18 mouse cellular contexts compared by ENCODE assay signal in genomic region chr7:126923999-126924398, GRCm38 (mm10). TPM values are rescaled to one million over a fixed set of nuclear protein-coding genes. Genes with fewer than 3 reads are reported as not detected.
DNase-seq lines count a peak whose midpoint lies in the region; ATAC-seq and TF ChIP-seq lines count a peak whose summit lies in the region.
"Had no signal": no experiment of that assay in that cellular context is flagged by ENCODE, and none has a peak within 500 bp of the region (broad histone marks: within the 10 kb centered on the region; RNA-seq: fewer than 3 reads in every experiment).

No protein-coding gene starts in this region.

- no peak for DNase-seq in frontal cortex, postnatal 10 days (ENCODE audit: low spot score in 2 of 2)
- no peak for DNase-seq in layer of hippocampus, adult 2 months (ENCODE audit: low spot score in 2 of 2)
- DNase-seq in layer of hippocampus, postnatal 36 days, result no peak
- DNase-seq in stomach, postnatal 0 days (ENCODE audit: low spot score), result no peak
- no peak for DNase-seq in adrenal gland, postnatal 36 days
- DNase-seq: cerebellum, adult 8-10 months; gastrocnemius, postnatal 10 days; lung, embryonic 14.5 days; right cerebral cortex, adult 18-20 months; thymus, adult 18-20 months had no signal

- no peak for TF ChIP-seq CTCF in layer of hippocampus, adult 2 months (conservative IDR thresholded peaks at IDR 0.05)
- no peak for TF ChIP-seq CTCF in stomach, postnatal 0 days (IDR thresholded peaks at IDR 0.05; ENCODE audit: low read depth)

- no peaks in the 10 kb centered on the region for H3K36me3 ChIP-seq in neural tube, embryonic 13.5 days
- H3K36me3 ChIP-seq in neural tube, embryonic 15.5 days, result no peaks in the 10 kb centered on the region
- H3K36me3 ChIP-seq in stomach, postnatal 0 days (ENCODE audit: control insufficient read depth, insufficient read depth, low read length), result no peaks in the 10 kb centered on the region
- H3K36me3 ChIP-seq: embryonic facial prominence, embryonic 12.5 days; kidney, embryonic 15.5 days had no signal

- 26% methylated on average over 5 of the region's 5 CpGs for WGBS in neural tube, embryonic 13.5 days
- 20% methylated on average over 5 of the region's 5 CpGs for WGBS in neural tube, embryonic 15.5 days
- WGBS in stomach, postnatal 0 days, result 66% methylated on average over 5 of the region's 5 CpGs

- ATAC-seq in frontal cortex, adult (ENCODE audit: low TSS enrichment), result peak; percentile 15; the same call in 1 of the 2 replicates
- no peak for ATAC-seq in neural tube, embryonic 13.5 days (ENCODE audit: low read depth)
- no peak for ATAC-seq in neural tube, embryonic 15.5 days (ENCODE audit: low FRiP score)
- ATAC-seq in stomach, postnatal 0 days (ENCODE audit: low FRiP score, low TSS enrichment), result no peak
- ATAC-seq: inflammation-experienced regulatory T-cells, adult 6 months had no signal

- no peak for TF ChIP-seq EP300 in stomach, postnatal 0 days (optimal IDR thresholded peaks at IDR 0.05)

- H3K27me3 ChIP-seq in neural tube, embryonic 13.5 days, result no peaks in the 10 kb centered on the region
- no peaks in the 10 kb centered on the region for H3K27me3 ChIP-seq in neural tube, embryonic 15.5 days (replicated peaks)
- H3K27me3 ChIP-seq in stomach, postnatal 0 days (ENCODE audit: control insufficient read depth, insufficient read depth, low read length), result no peaks in the 10 kb centered on the region
- H3K27me3 ChIP-seq: embryonic facial prominence, embryonic 12.5 days; kidney, embryonic 15.5 days had no signal

- H3K4me2 ChIP-seq in neural tube, embryonic 13.5 days, result no peak overlapping the region
- H3K4me2 ChIP-seq in neural tube, embryonic 15.5 days, result no peak overlapping the region
- no peak overlapping the region for H3K4me2 ChIP-seq in stomach, postnatal 0 days (replicated peaks; ENCODE audit: low read depth)
- H3K4me2 ChIP-seq: embryonic facial prominence, embryonic 12.5 days; kidney, embryonic 15.5 days; lung, embryonic 14.5 days had no signal

- peaks cover 12% of the 10 kb centered on the region for H3K4me1 ChIP-seq in neural tube, embryonic 13.5 days (replicated peaks)
- H3K4me1 ChIP-seq in neural tube, embryonic 15.5 days, result peaks cover 5% of the 10 kb centered on the region; the same call in 1 of the 2 replicates
- H3K4me1 ChIP-seq in stomach, postnatal 0 days (replicated peaks; ENCODE audit: control insufficient read depth, insufficient read depth), result peaks cover 3% of the 10 kb centered on the region; the same call in 1 of the 2 replicates
- H3K4me1 ChIP-seq: embryonic facial prominence, embryonic 12.5 days had no signal

- peak overlapping the region; percentile 73 for H3K27ac ChIP-seq in layer of hippocampus, adult 2 months
- 0 out of 2 replicates have a peak overlapping the region, but pooled peaks have one; percentile 25 for H3K27ac ChIP-seq in neural tube, embryonic 13.5 days (replicated peaks)
- H3K27ac ChIP-seq in neural tube, embryonic 15.5 days (replicated peaks), result no peak overlapping the region
- peak overlapping the region; percentile 18; the same call in 1 of the 2 replicates for H3K27ac ChIP-seq in stomach, postnatal 0 days (replicated peaks)
- H3K27ac ChIP-seq: embryonic facial prominence, embryonic 12.5 days; kidney, embryonic 15.5 days had no signal

- no peak overlapping the region for H3K4me3 ChIP-seq in layer of hippocampus, adult 2 months
- H3K4me3 ChIP-seq in neural tube, embryonic 13.5 days, result no peak overlapping the region
- no peak overlapping the region for H3K4me3 ChIP-seq in neural tube, embryonic 15.5 days (replicated peaks)
- no peak overlapping the region for H3K4me3 ChIP-seq in stomach, postnatal 0 days (ENCODE audit: low read depth, low read length)
- H3K4me3 ChIP-seq: embryonic facial prominence, embryonic 12.5 days; kidney, embryonic 15.5 days had no signal

- no peaks in the 10 kb centered on the region for H3K9me3 ChIP-seq in neural tube, embryonic 13.5 days
- H3K9me3 ChIP-seq in neural tube, embryonic 15.5 days (replicated peaks), result no peaks in the 10 kb centered on the region
- H3K9me3 ChIP-seq in stomach, postnatal 0 days (ENCODE audit: control insufficient read depth, low read length), result no peaks in the 10 kb centered on the region
- H3K9me3 ChIP-seq: embryonic facial prominence, embryonic 12.5 days; kidney, embryonic 15.5 days had no signal

- no peak overlapping the region for H3K9ac ChIP-seq in neural tube, embryonic 13.5 days
- H3K9ac ChIP-seq in neural tube, embryonic 15.5 days (replicated peaks), result no peak overlapping the region
- no peak overlapping the region for H3K9ac ChIP-seq in stomach, postnatal 0 days (ENCODE audit: low read length)
- H3K9ac ChIP-seq: embryonic facial prominence, embryonic 12.5 days; kidney, embryonic 15.5 days; lung, embryonic 14.5 days had no signal

RNA-seq across cellular contexts. Expression of gene Tmem219, which starts 1.3 kb away (rescaled TPM):
- total RNA-seq in layer of hippocampus, adult 2 months (2021), result 10 to 100 TPM; 21.4 to 23.3 TPM
- 10 to 100 TPM; 23.2 to 23.8 TPM for total RNA-seq in layer of hippocampus, postnatal 36 days (2021)
- polyA plus RNA-seq in neural tube, embryonic 13.5 days (2015; fragmentation: Nextera tagmentation; extraction: Ambion mirVana), result 25.3 and 25.7 TPM in 2 replicates
- polyA plus RNA-seq in neural tube, embryonic 15.5 days (2015; fragmentation: Nextera tagmentation; extraction: Ambion mirVana), result 30.9 and 31.1 TPM in 2 replicates
- 32.9 and 36.3 TPM in 2 replicates for polyA plus RNA-seq in stomach, postnatal 0 days (2015; fragmentation: Nextera tagmentation; extraction: Ambion mirVana)
- 10 to 100 TPM; 27.3 to 32.4 TPM for total RNA-seq in adrenal gland, postnatal 36 days (2021)

RNA-seq across cellular contexts. Expression of gene Kctd13, which starts 4.7 kb away (rescaled TPM):
- 100 to 1,000 TPM; 164 to 166 TPM for total RNA-seq in layer of hippocampus, adult 2 months (2021)
- total RNA-seq in layer of hippocampus, postnatal 36 days (2021), result 100 to 1,000 TPM; 161 to 171 TPM
- 94.3 and 99.3 TPM in 2 replicates for polyA plus RNA-seq in neural tube, embryonic 13.5 days (2015; fragmentation: Nextera tagmentation; extraction: Ambion mirVana)
- 102 and 121 TPM in 2 replicates for polyA plus RNA-seq in neural tube, embryonic 15.5 days (2015; fragmentation: Nextera tagmentation; extraction: Ambion mirVana)
- polyA plus RNA-seq in stomach, postnatal 0 days (2015; fragmentation: Nextera tagmentation; extraction: Ambion mirVana), result 9.7 and 10.2 TPM in 2 replicates
- total RNA-seq in adrenal gland, postnatal 36 days (2021), result 10 to 100 TPM; 23.7 to 31.9 TPM

RNA-seq across cellular contexts. Expression of gene Asphd1, which starts 25.4 kb away (rescaled TPM):
- total RNA-seq in layer of hippocampus, adult 2 months (2021), result 10 to 100 TPM; 31.7 to 36.1 TPM
- 10 to 100 TPM; 34.1 to 35.4 TPM for total RNA-seq in layer of hippocampus, postnatal 36 days (2021)
- 5.6 and 6.6 TPM in 2 replicates for polyA plus RNA-seq in neural tube, embryonic 13.5 days (2015; fragmentation: Nextera tagmentation; extraction: Ambion mirVana)
- polyA plus RNA-seq in neural tube, embryonic 15.5 days (2015; fragmentation: Nextera tagmentation; extraction: Ambion mirVana), result 8.9 and 11.7 TPM in 2 replicates
- 0.28 and 0.40 TPM in 2 replicates for polyA plus RNA-seq in stomach, postnatal 0 days (2015; fragmentation: Nextera tagmentation; extraction: Ambion mirVana)
- 1 to 10 TPM; 1.6 to 2.4 TPM for total RNA-seq in adrenal gland, postnatal 36 days (2021)
- total RNA-seq: heart, postnatal 10 days; megakaryocyte progenitor cell, adult 5-6 weeks had no signal

RNA-seq across cellular contexts. Expression of gene Sez6l2, which starts 26.4 kb away (rescaled TPM):
- total RNA-seq in layer of hippocampus, adult 2 months (2021), result 100 to 1,000 TPM; 439 to 458 TPM
- 100 to 1,000 TPM; 427 to 447 TPM for total RNA-seq in layer of hippocampus, postnatal 36 days (2021)
- 34.7 and 35.1 TPM in 2 replicates for polyA plus RNA-seq in neural tube, embryonic 13.5 days (2015; fragmentation: Nextera tagmentation; extraction: Ambion mirVana)
- polyA plus RNA-seq in neural tube, embryonic 15.5 days (2015; fragmentation: Nextera tagmentation; extraction: Ambion mirVana), result 51.6 and 56.9 TPM in 2 replicates
- polyA plus RNA-seq in stomach, postnatal 0 days (2015; fragmentation: Nextera tagmentation; extraction: Ambion mirVana), result 1.5 and 1.6 TPM in 2 replicates
- total RNA-seq in adrenal gland, postnatal 36 days (2021), result 100 to 1,000 TPM in 1 of 2 experiments, 10 to 100 TPM in 1; 47.1 to 108 TPM

RNA-seq across cellular contexts. Expression of gene Taok2, which starts 39.5 kb away (rescaled TPM):
- total RNA-seq in layer of hippocampus, adult 2 months (2021), result 100 to 1,000 TPM; 154 to 163 TPM
- total RNA-seq in layer of hippocampus, postnatal 36 days (2021), result 100 to 1,000 TPM; 151 to 165 TPM
- polyA plus RNA-seq in neural tube, embryonic 13.5 days (2015; fragmentation: Nextera tagmentation; extraction: Ambion mirVana), result 48.7 and 50.5 TPM in 2 replicates
- 52.4 and 55.2 TPM in 2 replicates for polyA plus RNA-seq in neural tube, embryonic 15.5 days (2015; fragmentation: Nextera tagmentation; extraction: Ambion mirVana)
- polyA plus RNA-seq in stomach, postnatal 0 days (2015; fragmentation: Nextera tagmentation; extraction: Ambion mirVana), result 13.9 TPM in 2 replicates
- 10 to 100 TPM; 54.9 to 81.3 TPM for total RNA-seq in adrenal gland, postnatal 36 days (2021)

Comparison
In these comparisons a context has a peak if more than half of its experiments do, and no peak if none do; other contexts are left out.
1. RNA of gene Kctd13, which starts 4.7 kb away (total RNA-seq): 161 to 171 TPM in layer of hippocampus, postnatal 36 days and 164 to 166 TPM in layer of hippocampus, adult 2 months; 23.7 to 31.9 TPM in adrenal gland, postnatal 36 days; every median in the first group is over 4 times any median in the second.
2. RNA of gene Asphd1, which starts 25.4 kb away (total RNA-seq): 31.7 to 36.1 TPM in layer of hippocampus, adult 2 months and 34.1 to 35.4 TPM in layer of hippocampus, postnatal 36 days; 1.6 to 2.4 TPM in adrenal gland, postnatal 36 days; every median in the first group is over 4 times any median in the second.